Mouse (Mus musculus) liver, embryonic 14 days (tissue): Measurements from ENCODE around the gene Pde8a. TPM values are rescaled to one million over a fixed set of nuclear protein-coding genes. Genes with fewer than 3 reads are reported as not detected.

Source experiments
- polyA plus RNA-seq: library from polyadenylated mRNA; depleted of rRNA; stranded (reverse); fragments of >200 nt; gene quantifications from 2 replicates; pipeline ENCODE4 v1.2.3, GENCODE M21; 2012; rRNA removed

The Pde8a gene
- polyA plus RNA-seq, result 1.7 and 2.1 TPM in 2 replicates

GRCm38 (mm10) chr7:81213347-81214152 is at the start of gene Pde8a:
Gene Pde8a, plus strand, starts transcription at chr7:81213596.

GRCm38 (mm10) chr7:81344544-81345446 is 131.4 kb downstream of the Pde8a start, which contains the start of gene Rps17:
Gene Rps17, minus strand, starts transcription at chr7:81345254.

Other genes with a start within 250 kb of the Pde8a start
- 7.0 and 9.7 TPM in 2 replicates for gene Zfp592, start 219.9 kb upstream of the Pde8a start, polyA plus RNA-seq
- 0.06 and 0.07 TPM in 2 replicates for gene Alpk3, start 156.0 kb upstream of the Pde8a start, polyA plus RNA-seq
- gene Slc28a1, start 98.8 kb upstream of the Pde8a start, polyA plus RNA-seq, result 0.57 and 0.67 TPM in 2 replicates
- 1,499 and 1,620 TPM in 2 replicates for gene Rps17, start 131.7 kb downstream of the Pde8a start, polyA plus RNA-seq
- 0.05 and 0.07 TPM in 2 replicates for gene Cpeb1, start 241.9 kb downstream of the Pde8a start, polyA plus RNA-seq